Mouse (Mus musculus): ENCODE results near the gene P2ry12. TPM values are rescaled to one million over a fixed set of nuclear protein-coding genes. Genes with fewer than 3 reads are reported as not detected.

P2ry12 gene
- polyA plus RNA-seq, 1 experiment from 2014 or later, result 2.2 TPM

- 79% methylated on average over 6 of the region's 6 CpGs for WGBS
- no peaks in the 10 kb centered on the region for H3K36me3 ChIP-seq (replicated peaks; ENCODE audit: control insufficient read depth, insufficient read depth, low read depth, low read length)
- no peaks in the 10 kb centered on the region for H3K4me1 ChIP-seq (ENCODE audit: control insufficient read depth, insufficient read depth, low read length)
- H3K4me3 ChIP-seq (ENCODE audit: low read depth, low read length), result no peak overlapping the region
- DNase-seq (ENCODE audit: low spot score), result no peak
- no peaks in the 10 kb centered on the region for H3K9me3 ChIP-seq (replicated peaks; ENCODE audit: control insufficient read depth, low read length)
- no peak overlapping the region for H3K4me2 ChIP-seq (ENCODE audit: low read depth, low read length)
- no peaks in the 10 kb centered on the region for H3K27me3 ChIP-seq (ENCODE audit: control insufficient read depth, insufficient read depth, low read length)
- no peak for ATAC-seq (replicated peaks; ENCODE audit: insufficient number of reproducible peaks, low FRiP score, low TSS enrichment, low read depth)
- H3K9ac ChIP-seq (replicated peaks; ENCODE audit: low read length), result no peak overlapping the region
- H3K27ac ChIP-seq (replicated peaks; ENCODE audit: low read depth, low read length), result no peak overlapping the region
These were observed 88.1 kb downstream of the P2ry12 start for GRCm38 (mm10) chr3:59174426-59175154.

DNA sequence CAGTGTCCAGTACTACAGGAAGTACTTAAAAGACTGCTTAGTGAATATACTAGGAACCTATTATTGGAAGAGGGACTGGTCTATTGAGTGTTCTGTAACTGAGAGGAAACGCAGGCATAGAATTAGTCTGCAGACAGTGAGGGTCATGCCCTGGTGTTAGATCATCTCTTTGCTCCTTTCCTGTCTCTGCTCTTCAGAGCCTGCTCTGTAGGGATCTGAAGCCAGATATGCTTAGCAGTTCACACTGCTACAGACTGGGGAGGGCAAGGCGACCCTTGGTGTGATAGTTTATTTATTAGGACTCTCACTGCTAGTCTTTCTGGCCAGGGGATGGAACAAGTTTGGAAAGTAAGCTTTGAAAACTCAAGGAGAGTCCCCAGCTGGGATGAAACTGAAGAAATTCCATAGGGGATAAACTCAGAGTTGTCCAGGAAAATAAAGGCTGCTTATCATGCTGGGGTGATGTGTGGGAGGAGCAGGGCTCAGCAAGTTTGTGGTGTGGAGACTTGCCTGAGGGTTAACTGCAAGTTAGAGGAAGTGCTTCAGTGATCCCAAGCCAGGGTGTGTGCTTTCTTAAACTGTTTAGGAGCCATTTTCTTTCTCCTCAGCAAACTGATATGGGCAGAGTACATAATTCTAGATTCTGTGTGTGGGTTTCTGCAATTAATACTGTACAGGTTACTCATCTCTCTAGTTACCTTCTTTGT is 92.6 kb downstream of the P2ry12 start:
- DNase-seq (ENCODE audit: low spot score) (no peak), ATAC-seq (replicated peaks; ENCODE audit: insufficient number of reproducible peaks, low FRiP score, low TSS enrichment, low read depth) (no peak)
- H3K27me3 ChIP-seq (ENCODE audit: control insufficient read depth, insufficient read depth, low read length), result no peaks in the 10 kb centered on the region
- H3K9ac ChIP-seq (replicated peaks; ENCODE audit: low read length), result no peak overlapping the region
- no peaks in the 10 kb centered on the region for H3K4me1 ChIP-seq (ENCODE audit: control insufficient read depth, insufficient read depth, low read length)
- H3K36me3 ChIP-seq (replicated peaks; ENCODE audit: control insufficient read depth, insufficient read depth, low read depth, low read length), result no peaks in the 10 kb centered on the region
- H3K4me2 ChIP-seq (ENCODE audit: low read depth, low read length), result no peak overlapping the region
- no peak overlapping the region for H3K27ac ChIP-seq (replicated peaks; ENCODE audit: low read depth, low read length)
- H3K9me3 ChIP-seq (replicated peaks; ENCODE audit: control insufficient read depth, low read length), result no peaks in the 10 kb centered on the region
- H3K4me3 ChIP-seq (ENCODE audit: low read depth, low read length), result no peak overlapping the region
- 38% methylated on average over 2 of the region's 2 CpGs for WGBS

- no peak for DNase-seq (ENCODE audit: low spot score)
- WGBS, result 75% methylated on average over 4 of the region's 4 CpGs
- Histone ChIP-seq H3K4me2 (ENCODE audit: low read depth, low read length) (no peak overlapping the region), H3K27ac (replicated peaks; ENCODE audit: low read depth, low read length) (no peak overlapping the region), H3K9me3 (replicated peaks; ENCODE audit: control insufficient read depth, low read length) (no peaks in the 10 kb centered on the region), H3K4me3 (ENCODE audit: low read depth, low read length) (no peak overlapping the region), H3K36me3 (replicated peaks; ENCODE audit: control insufficient read depth, insufficient read depth, low read depth, low read length) (no peaks in the 10 kb centered on the region), H3K4me1 (ENCODE audit: control insufficient read depth, insufficient read depth, low read length) (no peaks in the 10 kb centered on the region), H3K27me3 (ENCODE audit: control insufficient read depth, insufficient read depth, low read length) (no peaks in the 10 kb centered on the region), H3K9ac (replicated peaks; ENCODE audit: low read length) (no peak overlapping the region)
- ATAC-seq (replicated peaks; ENCODE audit: insufficient number of reproducible peaks, low FRiP score, low TSS enrichment, low read depth), result 0 out of 2 replicates have a peak, but pooled peaks have one; percentile 6
These were observed 93.5 kb downstream of the P2ry12 start for GRCm38 (mm10) chr3:59169215-59169614.

- 89% methylated on average over 6 of the region's 6 CpGs for WGBS
- no peaks in the 10 kb centered on the region for H3K36me3 ChIP-seq (replicated peaks; ENCODE audit: control insufficient read depth, insufficient read depth, low read depth, low read length)
- no peak overlapping the region for H3K9ac ChIP-seq (replicated peaks; ENCODE audit: low read length)
- no peak overlapping the region for H3K4me3 ChIP-seq (ENCODE audit: low read depth, low read length)
- H3K4me1 ChIP-seq (ENCODE audit: control insufficient read depth, insufficient read depth, low read length), result no peaks in the 10 kb centered on the region
- no peaks in the 10 kb centered on the region for H3K9me3 ChIP-seq (replicated peaks; ENCODE audit: control insufficient read depth, low read length)
- no peaks in the 10 kb centered on the region for H3K27me3 ChIP-seq (ENCODE audit: control insufficient read depth, insufficient read depth, low read length)
- no peak overlapping the region for H3K4me2 ChIP-seq (ENCODE audit: low read depth, low read length)
- DNase-seq (ENCODE audit: low spot score) (no peak), ATAC-seq (replicated peaks; ENCODE audit: insufficient number of reproducible peaks, low FRiP score, low TSS enrichment, low read depth) (no peak)
- H3K27ac ChIP-seq (replicated peaks; ENCODE audit: low read depth, low read length), result no peak overlapping the region
These were observed 94.2 kb downstream of the P2ry12 start for GRCm38 (mm10) chr3:59168476-59168875.

DNA sequence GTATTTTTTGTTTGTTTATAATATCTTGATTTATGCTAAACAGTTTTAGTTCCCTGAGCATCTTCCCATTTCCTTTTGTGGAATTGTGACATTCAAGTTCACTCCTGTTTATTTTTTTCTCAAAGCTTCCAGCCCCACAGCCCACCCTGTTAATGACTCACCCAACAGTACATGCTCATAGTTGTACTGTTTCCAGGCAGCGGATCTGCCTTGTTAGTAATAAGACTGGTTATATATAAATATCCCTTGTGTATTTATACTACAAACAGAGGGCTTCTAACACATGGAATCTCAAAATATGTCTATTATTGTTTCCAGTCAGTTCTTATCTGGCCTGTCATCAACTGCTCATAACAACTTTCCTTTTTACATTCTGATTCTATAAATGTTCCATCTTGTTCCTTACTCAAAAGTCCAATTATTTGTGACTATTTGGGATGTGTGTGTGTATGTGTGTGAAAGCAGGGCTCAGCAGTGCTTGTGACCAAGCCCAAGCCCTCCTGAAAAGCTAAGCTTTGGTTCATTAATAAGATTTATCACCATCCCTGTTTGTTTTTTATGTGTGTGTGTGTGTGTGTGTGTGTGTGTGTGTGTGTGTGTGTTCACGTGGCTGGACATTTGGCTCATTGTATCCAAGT is 95.1 kb downstream of the P2ry12 start:
- ATAC-seq (replicated peaks; ENCODE audit: insufficient number of reproducible peaks, low FRiP score, low TSS enrichment, low read depth) (no peak), DNase-seq (ENCODE audit: low spot score) (no peak)
- Histone ChIP-seq H3K4me1 (ENCODE audit: control insufficient read depth, insufficient read depth, low read length) (no peaks in the 10 kb centered on the region), H3K9me3 (replicated peaks; ENCODE audit: control insufficient read depth, low read length) (no peaks in the 10 kb centered on the region), H3K27me3 (ENCODE audit: control insufficient read depth, insufficient read depth, low read length) (no peaks in the 10 kb centered on the region), H3K4me2 (ENCODE audit: low read depth, low read length) (no peak overlapping the region), H3K4me3 (ENCODE audit: low read depth, low read length) (no peak overlapping the region), H3K27ac (replicated peaks; ENCODE audit: low read depth, low read length) (no peak overlapping the region), H3K9ac (replicated peaks; ENCODE audit: low read length) (no peak overlapping the region), H3K36me3 (replicated peaks; ENCODE audit: control insufficient read depth, insufficient read depth, low read depth, low read length) (no peaks in the 10 kb centered on the region)
- WGBS, result 79% methylated on average over 2 of the region's 2 CpGs

Other genes with a start within 250 kb of the P2ry12 start
- gene Gpr171, start 161.1 kb downstream of the P2ry12 start, polyA plus RNA-seq (2014; fragmentation: Nextera tagmentation; extraction: Ambion mirVana), result 0.39 and 0.82 TPM in 2 replicates
- 1.4 TPM in 2 replicates for gene P2ry14, start 109.3 kb downstream of the P2ry12 start, polyA plus RNA-seq (2014; fragmentation: Nextera tagmentation; extraction: Ambion mirVana)
- gene Gpr87, start 67.8 kb downstream of the P2ry12 start, polyA plus RNA-seq (2014; fragmentation: Nextera tagmentation; extraction: Ambion mirVana), result 0.24 and 0.27 TPM in 2 replicates
- gene P2ry13, start 52.0 kb downstream of the P2ry12 start, polyA plus RNA-seq (2014; fragmentation: Nextera tagmentation; extraction: Ambion mirVana), result 0.34 and 0.77 TPM in 2 replicates
- gene Igsf10, start 81.5 kb upstream of the P2ry12 start, polyA plus RNA-seq (2014; fragmentation: Nextera tagmentation; extraction: Ambion mirVana), result 8.7 and 9.2 TPM in 2 replicates